10 mouse cellular contexts compared by ENCODE assay signal in genomic region chr10:88330695-88331094, GRCm38 (mm10). TPM values are rescaled to one million over a fixed set of nuclear protein-coding genes. Genes with fewer than 3 reads are reported as not detected.
DNase-seq lines count a peak whose midpoint lies in the region; ATAC-seq and TF ChIP-seq lines count a peak whose summit lies in the region.
"Had no signal": no experiment of that assay in that cellular context is flagged by ENCODE, and none has a peak within 500 bp of the region (broad histone marks: within the 10 kb centered on the region; RNA-seq: fewer than 3 reads in every experiment).

No protein-coding gene starts in this region.

- H3K4me3 ChIP-seq in CH12.LX (replicated peaks in 1 of 3; ENCODE audit: low read depth in 2 of 3, low read length in 2 of 3, poor library complexity in 1 of 3), result no peak overlapping the region
- H3K4me3 ChIP-seq in hindbrain, postnatal 0 days (ENCODE audit: low read length), result no peak overlapping the region
- H3K4me3 ChIP-seq: lung, embryonic 15.5 days had no signal

- no peak overlapping the region for H3K27ac ChIP-seq in CH12.LX (ENCODE audit: insufficient read depth, low read depth)
- H3K27ac ChIP-seq in hindbrain, postnatal 0 days, result no peak overlapping the region
- H3K27ac ChIP-seq: lung, embryonic 15.5 days had no signal

- dilution Hi-C loops in CH12.LX (cut with MboI; ENCODE audit: extremely low pct_ligation_motif_present, extremely low pct_unique_long_range_greater_than_20kb, low sequenced_read_pairs), result no loop called here

- peak; percentile 33 for TF ChIP-seq RAD21 in CH12.LX (IDR thresholded peaks at IDR 0.05; ENCODE audit: low read depth, low read length)

- TF ChIP-seq POLR2A in CH12.LX (IDR thresholded peaks at IDR 0.05; ENCODE audit: low read depth, low read length), result no peak

- 19% methylated on average over 5 of the region's 5 CpGs for WGBS in hindbrain, postnatal 0 days

- TF ChIP-seq EP300 in CH12.LX (IDR thresholded peaks at IDR 0.05; ENCODE audit: low read length), result no peak

- H3K9ac ChIP-seq in CH12.LX (ENCODE audit: insufficient read depth, low read depth), result no peak overlapping the region
- H3K9ac ChIP-seq in hindbrain, postnatal 0 days (replicated peaks; ENCODE audit: low read length), result no peak overlapping the region
- H3K9ac ChIP-seq: lung, embryonic 15.5 days had no signal

- TF ChIP-seq CTCF in CH12.LX (conservative IDR thresholded peaks at IDR 0.05 in 1 of 2, IDR thresholded peaks at IDR 0.05 in 1 of 2; ENCODE audit: low read depth in 2 of 2, low read length in 2 of 2), result peak in 1 of 2 experiments; percentile 63; a peak in 2 of 4 replicates
- TF ChIP-seq CTCF in hindbrain, postnatal 0 days (IDR thresholded peaks at IDR 0.05; ENCODE audit: low read depth), result peak; percentile 62

- in situ Hi-C loops in CH12.LX (cut with MboI; ENCODE audit: low pct_ligation_motif_present, low pct_unique_long_range_greater_than_20kb, low sequenced_read_pairs), result no loop called here

- peak; percentile 25; the same call in 1 of the 2 replicates for ATAC-seq in hindbrain, postnatal 0 days

- peaks cover 2% of the 10 kb centered on the region for H3K9me3 ChIP-seq in CH12.LX (replicated peaks; ENCODE audit: low read length)
- H3K9me3 ChIP-seq in hindbrain, postnatal 0 days (ENCODE audit: low read length), result no peaks in the 10 kb centered on the region
- H3K9me3 ChIP-seq: lung, embryonic 15.5 days had no signal

- DNase-seq in kidney, adult 9 months, result peak; percentile 43
- DNase-seq in kidney, adult 18-20 months, result no peak
- peak; percentile 64 for DNase-seq in 416B (ENCODE audit: low read depth)
- DNase-seq in CH12.LX (ENCODE audit: extremely low read depth), result peak; percentile 33
- peak; percentile 71 for DNase-seq in hindbrain, postnatal 0 days (ENCODE audit: low spot score)
- no peak for DNase-seq in urinary bladder, postnatal 10 days (ENCODE audit: low spot score)
- DNase-seq in right cerebral cortex, postnatal 25 days, result no peak
- DNase-seq: adrenal gland, postnatal 10 days; right cerebral cortex, postnatal 4 days had no signal

- H3K4me2 ChIP-seq in CH12.LX (ENCODE audit: insufficient read depth, low read depth, poor library complexity, severe bottlenecking), result no peak overlapping the region; the same call in 1 of the 2 replicates
- no peak overlapping the region for H3K4me2 ChIP-seq in hindbrain, postnatal 0 days (ENCODE audit: low read depth, low read length)
- H3K4me2 ChIP-seq: lung, embryonic 15.5 days had no signal

- H3K4me1 ChIP-seq in CH12.LX (ENCODE audit: control insufficient read depth in 1 of 2, insufficient read depth in 2 of 2), result peaks cover 3 to 4% of the 10 kb centered on the region in 2 experiments; a peak in 1 of 4 replicates
- no peaks in the 10 kb centered on the region for H3K4me1 ChIP-seq in hindbrain, postnatal 0 days (ENCODE audit: insufficient read depth, low read length)
- H3K4me1 ChIP-seq: lung, embryonic 15.5 days had no signal

- no peaks in the 10 kb centered on the region for H3K36me3 ChIP-seq in CH12.LX (replicated peaks in 1 of 2; ENCODE audit: control insufficient read depth in 1 of 2, insufficient read depth in 1 of 2, low read length in 1 of 2)
- H3K36me3 ChIP-seq in hindbrain, postnatal 0 days (ENCODE audit: insufficient read depth, low read length), result no peaks in the 10 kb centered on the region
- H3K36me3 ChIP-seq: lung, embryonic 15.5 days had no signal

- no peaks in the 10 kb centered on the region for H3K27me3 ChIP-seq in CH12.LX (replicated peaks)
- no peaks in the 10 kb centered on the region for H3K27me3 ChIP-seq in hindbrain, postnatal 0 days (ENCODE audit: insufficient read depth, low read length)

- no peaks in the 10 kb centered on the region for H3K79me2 ChIP-seq in CH12.LX (replicated peaks; ENCODE audit: control insufficient read depth, extremely low read depth, insufficient read depth, poor library complexity, severe bottlenecking)

TF ChIP-seq in CH12.LX, 34 proteins besides CTCF, POLR2A, EP300 and RAD21:
- TF ChIP-seq BHLHE40 (IDR thresholded peaks at IDR 0.05; ENCODE audit: low read depth, low read length), result no peak
- no peak for TF ChIP-seq RCOR1 (conservative IDR thresholded peaks at IDR 0.05; ENCODE audit: low read depth, low read length)
- no peak for TF ChIP-seq HCFC1 (IDR thresholded peaks at IDR 0.05; ENCODE audit: low read depth, low read length)
- peak; percentile 32 for TF ChIP-seq SMC3 (IDR thresholded peaks at IDR 0.05; ENCODE audit: low read depth, low read length)
- TF ChIP-seq MAFK (IDR thresholded peaks at IDR 0.05; ENCODE audit: insufficient replicate concordance, low read length), result peak; percentile 81

RNA-seq across cellular contexts. Expression of gene Dram1, which starts 48.2 kb away (rescaled TPM):
- total RNA-seq in CH12.LX (2012; rRNA removed) (0.04 TPM in 2 replicates), CH12.LX (2014; rRNA removed) (not detected in 2 replicates)
- polyA plus RNA-seq in CH12.LX (2012; ENCODE audit: insufficient read length, low read depth), result not detected in 2 replicates
- total RNA-seq in hindbrain, postnatal 0 days (2014; rRNA removed), result 0.18 and 0.42 TPM in 2 replicates
- polyA plus RNA-seq in hindbrain, postnatal 0 days (2015; fragmentation: Nextera tagmentation; extraction: Ambion mirVana), result 0.51 and 0.62 TPM in 2 replicates

RNA-seq across cellular contexts. Expression of gene Gnptab, which starts 48.2 kb away (rescaled TPM):
- total RNA-seq in CH12.LX (2012; rRNA removed) (18.0 and 18.7 TPM in 2 replicates), CH12.LX (2014; rRNA removed) (12.2 and 13.2 TPM in 2 replicates)
- 34.7 and 38.2 TPM in 2 replicates for polyA plus RNA-seq in CH12.LX (2012; ENCODE audit: insufficient read length, low read depth)
- 40.5 and 41.2 TPM in 2 replicates for total RNA-seq in hindbrain, postnatal 0 days (2014; rRNA removed)
- 17.9 and 19.0 TPM in 2 replicates for polyA plus RNA-seq in hindbrain, postnatal 0 days (2015; fragmentation: Nextera tagmentation; extraction: Ambion mirVana)

Comparison
In these comparisons a context has a peak if more than half of its experiments do, and no peak if none do; other contexts are left out.
1. DNase-seq: peak in kidney, adult 9 months (single experiment), 416B (single experiment), CH12.LX (single experiment) and hindbrain, postnatal 0 days (single experiment); none in kidney, adult 18-20 months (single experiment), urinary bladder, postnatal 10 days (single experiment) and right cerebral cortex, postnatal 25 days (single experiment).